Mouse (Mus musculus) lung, embryonic 14.5 days (tissue): ENCODE measurements at regions not wholly inside any gene's neighbourhood (a gene's known extent, or its start where the extent isn't known, plus 50 kb on each side); places are given as distances from the start of the nearest gene placed in this dataset.
"Not testable (repeated sequence)": the region's sequence is repeated elsewhere in the genome, so short reads cannot be mapped to it uniquely, and the experiment has no call there.

Experiments used
- ATAC-seq: fragments of 200-750 bp; cut with Nextera tagmentation; 2 replicates; pipeline ENCODE4 v1.8.0; 2017; ENCODE audit warnings: mild to moderate bottlenecking, moderate TSS enrichment, moderate library complexity; ENCODE audit not compliant: insufficient read depth
- DNase-seq: peaks from one replicate; pipeline ENCODE4 v3.0.0-alpha.2; 2015
- H3K27ac ChIP-seq: fragments of 300-500 bp; sonication (generic); 2 replicates; pipeline ENCODE4 v1.5.1; 2014; ENCODE audit warnings: low read depth, mild to moderate bottlenecking, moderate library complexity
- H3K27me3 ChIP-seq: fragments of 300-500 bp; sonication (generic); 2 replicates; pipeline ENCODE4 v1.6.1; 2014; ENCODE audit warnings: low read length, control low read depth; ENCODE audit not compliant: insufficient read depth
- H3K36me3 ChIP-seq: fragments of 300-500 bp; sonication (generic); 2 replicates; pipeline ENCODE4 v1.6.1; 2014; ENCODE audit warnings: control low read depth; ENCODE audit not compliant: insufficient read depth
- H3K4me1 ChIP-seq: fragments of 300-500 bp; sonication (generic); 2 replicates; pipeline ENCODE4 v1.6.1; 2014; ENCODE audit warnings: antibody characterized with exemption, control low read depth; ENCODE audit not compliant: insufficient read depth
- H3K4me2 ChIP-seq: fragments of 300-500 bp; sonication (generic); 2 replicates; pipeline ENCODE4 v1.6.1; 2014; ENCODE audit warnings: mild to moderate bottlenecking
- H3K4me3 ChIP-seq: fragments of 300-500 bp; sonication (generic); 2 replicates; pipeline ENCODE4 v1.5.1; 2014; ENCODE audit warnings: low read depth, low read length
- H3K9ac ChIP-seq: fragments of 300-500 bp; sonication (generic); 2 replicates; pipeline ENCODE4 v1.6.1; 2014
- H3K9me3 ChIP-seq: fragments of 300-500 bp; sonication (generic); 2 replicates; pipeline ENCODE4 v1.6.1; 2016; ENCODE audit warnings: low read depth, low read length, control low read depth
- CTCF ChIP-seq: IDR thresholded peaks from 2 replicates; pipeline ENCODE4 v1.5.1; 2016; ENCODE audit warnings: antibody characterized with exemption, low read depth
- WGBS: fragments of 180-500 bp; shearing (Covaris S2); extraction: QIAGEN DNeasy Blood & Tissue Kit; methylation state at CpG from one replicate; pipeline ENCODE4 v1.1.7; 2014; 5-methylcytosine and 5-hydroxymethylcytosine counted together

DNA sequence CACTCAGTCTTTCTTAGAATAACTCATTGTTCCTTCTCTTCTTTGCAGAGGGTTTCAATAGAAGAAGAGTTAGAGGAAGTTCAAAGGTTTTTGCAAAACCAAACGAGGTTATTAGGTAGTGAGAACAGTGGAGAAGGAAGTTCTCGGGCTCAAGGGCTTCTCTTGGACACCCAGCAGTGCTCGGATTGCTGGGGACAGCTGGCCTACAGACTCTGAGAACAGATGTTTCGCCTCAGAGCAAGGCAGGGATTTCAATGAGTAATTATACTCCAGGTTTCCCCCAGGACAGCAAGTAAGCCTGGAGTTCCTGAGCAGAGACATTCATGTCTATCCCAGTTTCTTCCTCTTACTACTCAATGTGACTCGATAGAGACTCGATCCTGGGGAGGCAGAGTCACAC, 94.4 kb downstream of the Cd24a start:
- WGBS: 35% methylated on average over 6 of the region's 6 CpGs
- H3K4me3 ChIP-seq: no peak overlapping the region
- H3K9ac ChIP-seq: no peak overlapping the region
- no peaks in the 10 kb centered on the region for H3K9me3 ChIP-seq
- no peak for ATAC-seq
- 0 out of 2 replicates have a peak, but pooled peaks cover 9% of the 10 kb centered on the region for H3K4me1 ChIP-seq
- no peak for TF ChIP-seq CTCF
- H3K4me2 ChIP-seq: no peak overlapping the region
- H3K27ac ChIP-seq: no peak overlapping the region
- H3K36me3 ChIP-seq: no peaks in the 10 kb centered on the region
- DNase-seq: peak; percentile 39
- no peaks in the 10 kb centered on the region for H3K27me3 ChIP-seq

DNA sequence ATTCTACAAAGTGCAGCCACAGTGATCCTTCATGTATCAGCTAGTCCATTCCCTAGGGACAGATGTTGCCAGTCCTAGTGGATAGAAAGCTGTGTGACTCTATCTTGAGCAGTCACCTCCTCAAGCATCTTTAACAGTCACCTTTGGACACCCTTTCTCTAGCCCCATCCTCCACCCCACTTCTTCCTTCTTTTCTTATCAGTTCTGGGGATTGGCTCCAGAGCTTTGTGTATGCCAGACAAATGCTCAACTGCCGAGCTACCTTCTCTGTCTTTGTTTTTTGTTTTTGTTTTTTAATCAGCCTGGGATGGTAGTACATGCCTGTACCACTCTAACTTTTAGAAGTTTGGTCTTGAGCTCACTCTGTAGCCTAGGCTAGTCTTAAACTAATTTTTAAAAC, 96.7 kb downstream of the Cd24a start:
- no peak overlapping the region for H3K4me2 ChIP-seq
- no peak for TF ChIP-seq CTCF
- H3K4me1 ChIP-seq: 0 out of 2 replicates have a peak, but pooled peaks cover 5% of the 10 kb centered on the region
- H3K27ac ChIP-seq: no peak overlapping the region
- 53% methylated on average over 1 of the region's 1 CpGs for WGBS
- H3K36me3 ChIP-seq: no peaks in the 10 kb centered on the region
- H3K9me3 ChIP-seq: no peaks in the 10 kb centered on the region
- ATAC-seq (no peak), DNase-seq (no peak)
- no peak overlapping the region for H3K9ac ChIP-seq
- H3K27me3 ChIP-seq: no peaks in the 10 kb centered on the region
- H3K4me3 ChIP-seq: no peak overlapping the region

DNA sequence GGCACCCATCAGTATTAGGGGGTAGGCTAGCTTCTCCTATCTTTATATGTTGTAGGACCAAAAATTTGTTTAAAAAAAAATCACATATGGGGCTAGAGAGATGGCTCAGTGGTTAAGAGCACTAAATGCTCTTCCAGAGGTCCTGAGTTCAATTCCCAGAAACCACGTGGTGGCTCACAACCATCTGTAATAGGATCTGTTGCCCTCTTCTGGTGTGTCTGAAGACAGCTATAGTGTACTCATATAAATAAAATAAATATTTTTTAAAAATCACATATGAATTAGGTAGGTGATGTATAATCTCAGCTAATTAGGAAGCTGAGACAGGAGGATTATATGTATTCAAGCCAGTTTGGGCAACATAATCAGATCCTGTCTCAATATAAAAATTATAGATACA, 97.4 kb downstream of the Cd24a start:
- not testable (repeated sequence) for H3K9ac ChIP-seq, H3K4me3 ChIP-seq, H3K27ac ChIP-seq, H3K27me3 ChIP-seq, H3K36me3 ChIP-seq, DNase-seq, H3K4me2 ChIP-seq, ATAC-seq, H3K4me1 ChIP-seq, H3K9me3 ChIP-seq
- WGBS: 71% methylated on average over 1 of the region's 1 CpGs

DNA sequence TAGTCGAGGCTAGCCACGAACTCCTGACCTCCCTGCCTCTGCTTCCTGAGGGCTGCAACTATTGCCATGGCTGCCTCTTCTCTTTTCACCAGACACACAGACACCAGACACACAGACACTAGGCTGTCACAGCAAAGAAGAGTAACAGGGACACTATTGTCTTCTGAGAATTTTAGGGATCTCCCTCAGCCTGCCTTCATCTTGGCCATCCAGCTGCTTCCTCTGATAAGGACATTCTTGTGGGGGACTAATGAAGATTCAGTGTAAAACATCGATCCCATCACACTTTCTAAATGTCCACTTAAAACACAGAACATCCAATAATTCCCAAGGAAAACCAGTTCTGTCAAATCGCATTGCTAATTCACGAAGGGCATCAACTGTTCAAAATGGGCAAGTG, 98.2 kb downstream of the Cd24a start:
- DNase-seq (no peak), ATAC-seq (no peak)
- Histone ChIP-seq H3K27ac (no peak overlapping the region), H3K27me3 (no peaks in the 10 kb centered on the region), H3K4me3 (no peak overlapping the region), H3K9me3 (no peaks in the 10 kb centered on the region), H3K36me3 (no peaks in the 10 kb centered on the region), H3K4me1 (0 out of 2 replicates have a peak, but pooled peaks cover 3% of the 10 kb centered on the region), H3K4me2 (no peak overlapping the region), H3K9ac (no peak overlapping the region)
- TF ChIP-seq CTCF: no peak
- 46% methylated on average over 5 of the region's 5 CpGs for whole genome bisulfite sequencing

DNA sequence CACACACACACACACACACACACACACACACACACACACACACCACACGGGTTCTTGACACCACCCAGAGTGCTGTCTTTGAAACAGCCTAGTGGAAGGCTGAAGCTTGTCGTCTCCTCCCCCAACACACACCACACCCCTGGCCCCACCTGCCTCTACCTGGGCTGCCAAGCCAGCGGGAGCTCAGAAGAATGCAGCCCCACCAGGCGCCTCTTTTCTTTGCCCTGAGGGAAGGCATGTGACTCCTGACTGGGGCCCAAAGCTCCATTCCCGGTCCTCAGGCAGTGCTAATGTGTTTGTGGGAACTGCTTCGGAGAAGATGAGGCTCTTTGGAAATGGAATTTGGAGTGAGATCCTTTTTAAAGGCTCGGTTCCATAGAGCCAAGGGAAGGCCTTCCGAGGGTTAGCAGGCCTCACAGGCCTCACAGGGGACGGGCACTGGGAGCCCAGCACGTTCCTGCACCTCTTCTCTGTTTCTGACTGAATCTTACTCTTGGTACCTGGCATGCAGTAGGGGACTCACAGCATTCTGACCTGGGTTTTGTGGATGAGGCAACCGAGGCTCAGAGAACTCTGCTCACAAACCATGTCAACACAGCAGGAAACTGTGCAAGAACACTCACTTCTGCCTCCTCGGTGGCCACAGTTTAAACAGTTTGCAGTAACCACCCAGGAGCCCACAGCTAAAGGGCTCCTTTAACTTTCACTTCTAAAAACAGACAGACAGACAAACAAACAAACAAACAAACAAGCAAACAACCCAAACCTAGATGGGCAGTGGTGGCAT, 106.4 kb downstream of the Cd24a start:
- peaks cover 7% of the 10 kb centered on the region for H3K4me1 ChIP-seq
- ATAC-seq (peak; percentile 81; the same call in 1 of the 2 replicates), DNase-seq (peak; percentile 60)
- H3K9me3 ChIP-seq: no peaks in the 10 kb centered on the region
- no peak overlapping the region for H3K4me3 ChIP-seq
- WGBS: 38% methylated on average over 12 of the region's 12 CpGs
- H3K36me3 ChIP-seq: no peaks in the 10 kb centered on the region
- no peak overlapping the region for H3K4me2 ChIP-seq
- no peak for TF ChIP-seq CTCF
- no peaks in the 10 kb centered on the region for H3K27me3 ChIP-seq
- H3K27ac ChIP-seq: peak overlapping the region; percentile 51
- no peak overlapping the region for H3K9ac ChIP-seq

DNA sequence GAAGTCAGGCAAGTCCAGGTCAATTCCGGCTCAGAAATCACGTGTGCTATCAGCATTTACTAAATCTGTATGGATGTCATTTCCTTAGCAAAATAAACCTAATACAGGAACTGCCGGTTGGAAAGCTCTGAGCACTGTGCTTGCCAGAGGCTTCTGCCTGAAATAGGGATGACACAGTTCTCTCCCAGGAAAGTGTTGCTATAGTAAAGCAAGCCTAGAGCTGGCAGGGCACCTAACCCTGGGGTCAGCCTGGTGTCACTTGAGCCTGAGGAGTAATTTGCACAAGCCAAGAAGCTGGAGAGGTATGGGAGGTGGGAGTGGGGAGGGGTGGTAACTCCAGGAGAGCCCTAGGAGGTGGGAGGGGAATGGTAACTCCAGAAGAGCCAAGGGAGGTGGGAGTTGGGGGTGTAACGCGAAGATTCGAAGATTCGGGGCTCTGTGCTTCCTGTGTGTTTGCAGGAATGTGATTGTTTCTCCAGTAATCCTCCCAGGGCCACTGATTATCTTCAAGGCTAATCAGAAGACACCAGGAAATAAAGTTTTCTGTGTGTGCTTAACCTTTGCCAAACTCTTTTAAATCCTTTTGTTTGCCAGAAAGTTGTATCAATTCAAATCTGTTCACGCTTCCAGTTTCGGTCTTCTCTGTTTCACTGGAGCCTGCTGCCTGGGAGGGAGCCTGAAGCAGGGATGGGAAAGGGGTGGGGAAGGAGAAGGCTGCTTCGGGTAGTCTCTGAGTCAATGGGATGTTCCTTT, 111.3 kb downstream of the Cd24a start:
- Histone ChIP-seq H3K4me2 (peak overlapping the region; percentile 42), H3K9ac (peak overlapping the region; percentile 24), H3K4me3 (no peak overlapping the region), H3K4me1 (peaks cover 20% of the 10 kb centered on the region), H3K36me3 (no peaks in the 10 kb centered on the region), H3K27me3 (no peaks in the 10 kb centered on the region), H3K27ac (no peak overlapping the region), H3K9me3 (no peaks in the 10 kb centered on the region)
- 4% methylated on average over 10 of the region's 10 CpGs for WGBS
- no peak for TF ChIP-seq CTCF
- DNase-seq: peak; percentile 36
- peak; percentile 29; the same call in 1 of the 2 replicates for ATAC-seq

DNA sequence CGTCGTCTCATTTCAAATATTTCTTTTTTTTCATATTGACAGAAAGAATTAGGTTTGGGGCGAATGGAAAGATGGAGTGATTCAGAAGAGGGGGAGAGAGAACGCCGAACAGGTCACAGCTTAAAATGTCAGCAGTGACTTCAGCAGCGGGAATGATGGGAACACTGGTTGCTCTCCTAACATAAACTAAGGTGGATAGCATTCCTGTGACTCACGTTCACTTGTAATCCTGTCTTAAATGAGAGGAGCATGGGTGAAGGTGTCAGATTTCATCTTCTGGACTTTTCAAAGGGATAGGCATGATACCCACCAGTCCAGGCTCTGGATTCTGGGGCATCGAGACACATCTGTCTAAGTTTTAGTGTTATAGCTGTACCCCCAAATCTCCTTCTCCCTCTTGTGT, 111.8 kb downstream of the Cd24a start:
- WGBS: 12% methylated on average over 8 of the region's 8 CpGs
- no peak for ATAC-seq
- Histone ChIP-seq H3K27me3 (no peaks in the 10 kb centered on the region), H3K9me3 (no peaks in the 10 kb centered on the region), H3K4me2 (peak overlapping the region; percentile 42), H3K36me3 (no peaks in the 10 kb centered on the region), H3K4me1 (peaks cover 23% of the 10 kb centered on the region), H3K4me3 (no peak overlapping the region), H3K27ac (no peak overlapping the region), H3K9ac (peak overlapping the region; percentile 24; the same call in 1 of the 2 replicates)
- no peak for TF ChIP-seq CTCF
- peak; percentile 22 for DNase-seq
